In genomic region chr1:128749437-128749994, GRCm38 (mm10) we compare ENCODE assay signal across 23 mouse cellular contexts.
"Had no signal": no experiment of that assay in that cellular context is flagged by ENCODE, and none has a peak within 500 bp of the region (broad histone marks: within the 10 kb centered on the region; RNA-seq: fewer than 3 reads in every experiment).

No protein-coding gene starts in this region.

- H3K4me2 ChIP-seq: heart, embryonic 11.5 days; heart, embryonic 13.5 days; heart, embryonic 15.5 days; hindbrain, embryonic 13.5 days; hindbrain, embryonic 15.5 days; limb, embryonic 13.5 days; limb, embryonic 15.5 days; liver, embryonic 12.5 days had no signal

- H3K27me3 ChIP-seq: heart, embryonic 13.5 days; heart, embryonic 15.5 days; hindbrain, embryonic 13.5 days; hindbrain, embryonic 15.5 days; limb, embryonic 13.5 days; limb, embryonic 15.5 days; liver, embryonic 12.5 days had no signal

- H3K36me3 ChIP-seq: heart, embryonic 13.5 days; heart, embryonic 15.5 days; hindbrain, embryonic 13.5 days; hindbrain, embryonic 15.5 days; limb, embryonic 13.5 days; limb, embryonic 15.5 days; liver, embryonic 12.5 days had no signal

- H3K9me3 ChIP-seq: heart, embryonic 15.5 days; hindbrain, embryonic 13.5 days; hindbrain, embryonic 15.5 days; limb, embryonic 13.5 days; limb, embryonic 15.5 days; liver, embryonic 12.5 days had no signal

- DNase-seq: forebrain, postnatal 0 days; gastrocnemius, postnatal 14 days; gastrocnemius, postnatal 36 days; heart, adult 18-20 months; heart, postnatal 14 days; heart, postnatal 36 days; kidney, adult 11 months; kidney, postnatal 10 days; kidney, postnatal 25 days; layer of hippocampus, adult 9-11 months; layer of hippocampus, postnatal 36 days; left cerebral cortex, postnatal 4 days had no signal

- H3K27ac ChIP-seq: heart, embryonic 13.5 days; heart, embryonic 15.5 days; hindbrain, embryonic 13.5 days; hindbrain, embryonic 15.5 days; hindbrain, postnatal 0 days; limb, embryonic 13.5 days; limb, embryonic 15.5 days; liver, embryonic 12.5 days; liver, embryonic 14.5 days had no signal

- H3K4me3 ChIP-seq: heart, embryonic 13.5 days; heart, embryonic 15.5 days; hindbrain, embryonic 13.5 days; hindbrain, embryonic 15.5 days; limb, embryonic 13.5 days; limb, embryonic 15.5 days; liver, embryonic 12.5 days had no signal

- ATAC-seq: forebrain, postnatal 0 days; hindbrain, postnatal 0 days; intestine, embryonic 16.5 days; liver, embryonic 12.5 days had no signal

- H3K4me1 ChIP-seq: heart, embryonic 13.5 days; heart, embryonic 15.5 days; hindbrain, embryonic 15.5 days; limb, embryonic 13.5 days; limb, embryonic 15.5 days; liver, embryonic 12.5 days had no signal

- H3K9ac ChIP-seq: forebrain, postnatal 0 days; heart, embryonic 13.5 days; heart, embryonic 15.5 days; hindbrain, embryonic 13.5 days; hindbrain, embryonic 15.5 days; limb, embryonic 13.5 days; limb, embryonic 15.5 days; liver, embryonic 12.5 days; liver, embryonic 14.5 days had no signal
